Comparison of ENCODE assay signal across 16 mouse cellular contexts in the genomic region with DNA sequence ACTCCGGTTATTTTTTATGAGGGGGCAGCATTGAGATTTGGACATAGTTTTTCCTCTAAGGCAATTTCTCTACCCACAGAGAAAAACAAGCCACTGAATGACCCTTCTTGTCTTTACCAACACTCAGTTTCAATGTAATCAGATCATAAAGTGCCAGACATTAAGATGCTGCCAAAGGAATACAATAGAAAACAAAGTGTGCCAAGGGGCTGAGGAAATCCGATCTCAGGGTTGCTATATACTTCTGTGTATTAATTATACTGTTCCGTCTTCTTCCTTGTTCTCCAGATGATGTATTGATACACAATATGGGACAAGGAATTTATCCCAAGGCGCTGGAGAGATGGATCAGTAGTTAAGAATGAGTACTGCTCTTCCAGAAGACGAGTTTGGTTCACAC.
"Had no signal": no experiment of that assay in that cellular context is flagged by ENCODE, and none has a peak within 500 bp of the region (broad histone marks: within the 10 kb centered on the region; RNA-seq: fewer than 3 reads in every experiment).

No protein-coding gene starts in this region.

- DNase-seq: heart, postnatal 10 days; heart, postnatal 14 days; heart, postnatal 36 days; heart, postnatal 4 days; kidney, adult 11 months; kidney, adult 18-20 months; kidney, adult 2 months; kidney, adult 8-10 months; kidney, adult 9 months; kidney, postnatal 10 days; kidney, postnatal 14 days; kidney, postnatal 25 days; kidney, postnatal 36 days; kidney, postnatal 4 days; layer of hippocampus, adult 9-11 months; layer of hippocampus, postnatal 36 days had no signal
